Mouse (Mus musculus) midbrain, embryonic 14.5 days (tissue): ENCODE results near the gene Jdp2. TPM values are rescaled to one million over a fixed set of nuclear protein-coding genes. Genes with fewer than 3 reads are reported as not detected.

ENCODE experiments used
- ATAC-seq: fragments of 200-750 bp; cut with Nextera tagmentation; 2 replicates; pipeline ENCODE4 v1.8.0; 2017; ENCODE audit warnings: moderate number of reproducible peaks, moderate library complexity; ENCODE audit not compliant: low FRiP score, low TSS enrichment
- DNase-seq: peaks from one replicate; pipeline ENCODE4 v3.0.0-alpha.2; 2015
- H3K27ac ChIP-seq: fragments of 300-500 bp; sonication (generic); replicated peaks from 2 replicates; pipeline ENCODE4 v1.5.1; 2014; ENCODE audit warnings: mild to moderate bottlenecking, low read depth, low read length, moderate library complexity
- H3K27me3 ChIP-seq: fragments of 300-500 bp; sonication (generic); 2 replicates; pipeline ENCODE4 v1.6.1; 2014; ENCODE audit warnings: low read length, control low read depth, mixed read lengths; ENCODE audit not compliant: control insufficient read depth, insufficient read depth
- H3K36me3 ChIP-seq: fragments of 300-500 bp; sonication (generic); 2 replicates; pipeline ENCODE4 v1.6.1; 2014; ENCODE audit warnings: low read length, control low read depth; ENCODE audit not compliant: control insufficient read depth, insufficient read depth
- H3K4me1 ChIP-seq: fragments of 300-500 bp; sonication (generic); 2 replicates; pipeline ENCODE4 v1.6.1; 2014; ENCODE audit warnings: mild to moderate bottlenecking, antibody characterized with exemption, low read length, control low read depth; ENCODE audit not compliant: control insufficient read depth, insufficient read depth
- H3K4me2 ChIP-seq: fragments of 300-500 bp; sonication (generic); 2 replicates; pipeline ENCODE4 v1.6.1; 2014; ENCODE audit warnings: mild to moderate bottlenecking, low read length, moderate library complexity
- H3K4me3 ChIP-seq: fragments of 300-500 bp; sonication (generic); replicated peaks from 2 replicates; pipeline ENCODE4 v1.5.1; 2014; ENCODE audit warnings: low read depth, low read length
- H3K9ac ChIP-seq: fragments of 300-500 bp; sonication (generic); replicated peaks from 2 replicates; pipeline ENCODE4 v1.6.1; 2014; ENCODE audit warnings: mild to moderate bottlenecking, low read length, moderate library complexity
- H3K9me3 ChIP-seq: fragments of 300-500 bp; sonication (generic); 2 replicates; pipeline ENCODE4 v1.6.1; 2016; ENCODE audit warnings: low read length, control low read depth, mixed read lengths; ENCODE audit not compliant: control insufficient read depth
- WGBS: fragments of 180-500 bp; shearing (Covaris S2); extraction: QIAGEN DNeasy Blood & Tissue Kit; methylation state at CpG from one replicate; pipeline ENCODE4 v1.1.7; 2014; 5-methylcytosine and 5-hydroxymethylcytosine counted together
- polyA plus RNA-seq: library from polyadenylated mRNA; unstranded; fragments of >200 nt; fragmentation: Nextera tagmentation; extraction: Ambion mirVana; gene quantifications from 2 replicates; pipeline ENCODE4 v1.2.1, GENCODE M21; 2014

Jdp2 gene
- polyA plus RNA-seq, 1 experiment from 2014 or later, result 0.68 TPM

DNA sequence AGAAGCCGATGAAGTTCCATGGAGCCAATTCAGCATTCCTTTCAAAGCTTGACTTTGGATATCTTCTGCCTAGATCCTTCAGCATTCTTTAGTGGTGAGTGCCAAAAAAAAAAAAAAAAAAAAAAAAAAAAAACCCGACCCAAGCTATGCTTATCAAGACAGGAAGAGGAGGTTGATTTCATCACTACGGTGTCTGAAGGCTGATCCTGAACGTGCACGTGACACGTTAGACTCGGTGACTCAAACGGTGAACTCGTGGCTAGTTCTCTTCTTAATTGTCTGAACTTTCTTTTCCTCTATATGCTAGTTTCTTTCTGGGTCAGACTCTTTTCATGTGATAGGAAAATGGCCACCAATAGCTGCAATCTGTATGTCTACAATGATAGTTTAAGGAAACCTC, 5.9 kb upstream of the Jdp2 start:
- no peak overlapping the region for H3K4me2 ChIP-seq
- WGBS, result 86% methylated on average over 9 of the region's 9 CpGs
- no peaks in the 10 kb centered on the region for H3K27me3 ChIP-seq
- H3K36me3 ChIP-seq, result no peaks in the 10 kb centered on the region
- peaks cover 2% of the 10 kb centered on the region; the same call in 1 of the 2 replicates for H3K4me1 ChIP-seq
- no peak overlapping the region for H3K4me3 ChIP-seq
- DNase-seq (no peak), ATAC-seq (no peak)
- no peaks in the 10 kb centered on the region for H3K9me3 ChIP-seq
- no peak overlapping the region for H3K27ac ChIP-seq
- no peak overlapping the region for H3K9ac ChIP-seq

DNA sequence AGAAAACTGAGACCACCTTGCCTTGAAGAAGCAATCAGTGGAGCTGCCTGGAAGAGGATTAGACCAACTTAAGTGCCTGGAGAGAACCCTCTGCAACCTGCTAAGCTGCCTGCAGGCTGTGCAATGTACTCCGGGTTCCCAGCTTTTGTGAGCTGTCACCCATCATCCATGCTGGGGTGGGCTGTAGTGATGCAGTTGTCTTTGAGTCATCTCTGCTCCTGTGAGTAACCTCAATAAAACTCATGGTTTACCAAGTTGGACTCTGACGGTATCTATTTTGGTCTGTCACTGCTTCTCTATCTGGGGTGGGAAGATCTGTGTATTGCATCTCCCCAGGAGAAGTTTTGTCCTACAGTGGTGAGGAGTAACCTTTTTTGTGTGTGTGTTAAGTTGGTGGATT, 4.4 kb upstream of the Jdp2 start:
- H3K27me3 ChIP-seq, result no peaks in the 10 kb centered on the region
- WGBS, result 84% methylated on average over 2 of the region's 2 CpGs
- H3K4me1 ChIP-seq, result peaks cover 9% of the 10 kb centered on the region

DNA sequence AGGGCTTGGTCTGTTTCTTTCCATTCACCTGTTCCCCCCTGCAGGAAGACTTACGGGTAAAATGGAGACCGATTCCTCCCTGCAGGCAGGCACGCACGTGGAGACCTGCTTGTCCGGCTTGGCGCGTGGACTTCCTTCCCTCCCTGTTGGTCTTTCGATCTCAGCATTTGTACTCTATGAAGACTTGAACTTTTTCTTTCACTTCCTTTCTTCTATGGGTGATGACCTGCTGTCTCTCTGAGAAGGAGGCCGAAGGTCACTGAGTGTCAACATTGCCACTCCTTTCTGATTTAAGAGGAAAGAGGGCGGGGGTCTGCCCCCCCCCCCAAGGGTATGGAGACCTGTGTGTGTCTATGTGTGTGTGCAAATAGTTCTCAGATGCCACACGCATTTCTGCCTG, 774 bp upstream of the Jdp2 start:
- peak overlapping the region; percentile 91 for H3K27ac ChIP-seq
- H3K27me3 ChIP-seq, result no peaks in the 10 kb centered on the region
- H3K9ac ChIP-seq, result peak overlapping the region; percentile 92
- H3K36me3 ChIP-seq, result no peaks in the 10 kb centered on the region
- no peak for DNase-seq
- ATAC-seq, result no peak
- H3K4me3 ChIP-seq, result peak overlapping the region; percentile 81
- peaks cover 25% of the 10 kb centered on the region for H3K4me1 ChIP-seq
- no peaks in the 10 kb centered on the region for H3K9me3 ChIP-seq
- peak overlapping the region; percentile 87 for H3K4me2 ChIP-seq
- 48% methylated on average over 11 of the region's 11 CpGs for WGBS

More for the DNA sequence above, 4.4 kb upstream of the Jdp2 start:
- no peak for DNase-seq
- no peak overlapping the region for H3K27ac ChIP-seq
- no peaks in the 10 kb centered on the region for H3K9me3 ChIP-seq
- H3K4me3 ChIP-seq, result no peak overlapping the region
- no peaks in the 10 kb centered on the region for H3K36me3 ChIP-seq
- no peak overlapping the region for H3K9ac ChIP-seq
- no peak for ATAC-seq
- H3K4me2 ChIP-seq, result no peak overlapping the region

DNA sequence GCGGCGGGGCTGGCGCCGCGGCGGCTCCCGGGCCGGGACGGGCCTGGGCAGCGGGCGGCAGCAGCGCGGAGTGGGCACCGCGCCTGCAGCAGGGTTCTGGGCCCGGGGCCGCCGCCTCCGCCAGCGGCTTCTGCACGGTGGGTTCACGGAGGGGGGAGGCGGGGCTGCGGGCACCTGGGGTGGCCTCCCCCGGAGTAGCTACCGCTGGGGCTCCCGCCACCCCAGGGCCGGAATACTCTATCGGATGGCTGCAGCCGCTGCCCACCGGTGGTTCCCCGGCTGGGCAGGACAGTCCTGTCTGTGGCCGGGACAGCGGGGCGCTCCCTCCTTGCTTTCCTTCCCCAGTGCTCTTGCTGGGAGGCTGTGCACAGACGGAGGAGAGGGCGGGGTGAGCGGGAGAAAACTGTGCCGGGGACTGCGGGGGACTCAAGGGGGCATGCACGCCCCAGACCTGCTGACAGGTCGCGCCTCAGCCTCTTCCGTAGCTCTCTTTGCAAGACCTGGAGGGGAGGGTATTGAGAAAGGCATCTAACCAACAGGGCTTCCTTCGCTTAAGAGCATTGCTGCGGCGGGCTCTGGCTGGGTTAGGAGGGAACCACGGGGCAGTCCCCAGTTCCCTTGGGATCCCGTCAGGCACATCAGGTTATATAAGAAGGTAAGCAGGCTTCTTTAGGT, 788 bp downstream of the Jdp2 start:
- H3K27me3 ChIP-seq, result no peaks in the 10 kb centered on the region
- H3K27ac ChIP-seq, result peak overlapping the region; percentile 91
- H3K9ac ChIP-seq, result peak overlapping the region; percentile 92
- DNase-seq (peak; percentile 70), ATAC-seq (peak; percentile 70)
- peak overlapping the region; percentile 87 for H3K4me2 ChIP-seq
- H3K9me3 ChIP-seq, result no peaks in the 10 kb centered on the region
- H3K36me3 ChIP-seq, result no peaks in the 10 kb centered on the region
- H3K4me3 ChIP-seq, result peak overlapping the region; percentile 81
- peaks cover 27% of the 10 kb centered on the region for H3K4me1 ChIP-seq
- under 1% methylated on average over 33 of the region's 49 CpGs for WGBS

GRCm38 (mm10) chr12:85600637-85601036, 1.8 kb downstream of the Jdp2 start:
- 51% methylated on average over 7 of the region's 7 CpGs for WGBS
- Histone ChIP-seq H3K36me3 (no peaks in the 10 kb centered on the region), H3K27ac (no peak overlapping the region), H3K4me3 (peak overlapping the region; percentile 81; the same call in 1 of the 2 replicates), H3K27me3 (no peaks in the 10 kb centered on the region), H3K4me1 (peaks cover 28% of the 10 kb centered on the region), H3K9ac (peak overlapping the region; percentile 92; the same call in 1 of the 2 replicates), H3K9me3 (no peaks in the 10 kb centered on the region), H3K4me2 (peak overlapping the region; percentile 87)
- no peak for ATAC-seq
- DNase-seq, result no peak

- WGBS, result 90% methylated on average over 6 of the region's 6 CpGs
- Histone ChIP-seq H3K4me2 (peak overlapping the region; percentile 8; the same call in 1 of the 2 replicates), H3K4me3 (no peak overlapping the region), H3K27me3 (no peaks in the 10 kb centered on the region), H3K36me3 (no peaks in the 10 kb centered on the region), H3K27ac (no peak overlapping the region), H3K9ac (no peak overlapping the region), H3K9me3 (no peaks in the 10 kb centered on the region), H3K4me1 (peaks cover 28% of the 10 kb centered on the region)
- DNase-seq (no peak), ATAC-seq (no peak)
These were observed 2.7 kb downstream of the Jdp2 start for GRCm38 (mm10) chr12:85601531-85601930.

DNA sequence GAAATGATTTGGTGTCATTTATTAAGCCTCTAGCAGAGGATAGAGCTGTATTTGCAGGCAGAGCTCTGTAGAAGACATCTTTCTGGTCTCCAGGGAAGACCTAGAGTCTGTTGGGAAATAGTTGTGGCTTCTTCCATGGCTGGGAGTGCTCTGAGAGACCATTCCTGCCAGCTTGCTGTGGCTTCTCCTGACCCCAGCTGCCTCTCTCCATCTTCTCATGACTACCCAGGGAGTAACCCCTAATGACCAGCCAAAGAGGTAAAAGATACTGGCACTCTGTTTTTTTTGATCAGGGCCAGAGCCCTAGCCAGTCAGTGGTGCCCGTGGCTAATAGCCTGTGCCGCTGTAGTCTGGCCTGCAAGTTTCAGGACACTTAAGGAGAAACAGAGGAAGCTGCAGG, 3.3 kb downstream of the Jdp2 start:
- ATAC-seq, result no peak
- Histone ChIP-seq H3K4me3 (no peak overlapping the region), H3K9me3 (no peaks in the 10 kb centered on the region), H3K9ac (no peak overlapping the region), H3K4me2 (no peak overlapping the region), H3K4me1 (peaks cover 28% of the 10 kb centered on the region), H3K27me3 (no peaks in the 10 kb centered on the region), H3K27ac (no peak overlapping the region), H3K36me3 (no peaks in the 10 kb centered on the region)
- DNase-seq, result no peak
- WGBS, result 95% methylated on average over 2 of the region's 2 CpGs

DNA sequence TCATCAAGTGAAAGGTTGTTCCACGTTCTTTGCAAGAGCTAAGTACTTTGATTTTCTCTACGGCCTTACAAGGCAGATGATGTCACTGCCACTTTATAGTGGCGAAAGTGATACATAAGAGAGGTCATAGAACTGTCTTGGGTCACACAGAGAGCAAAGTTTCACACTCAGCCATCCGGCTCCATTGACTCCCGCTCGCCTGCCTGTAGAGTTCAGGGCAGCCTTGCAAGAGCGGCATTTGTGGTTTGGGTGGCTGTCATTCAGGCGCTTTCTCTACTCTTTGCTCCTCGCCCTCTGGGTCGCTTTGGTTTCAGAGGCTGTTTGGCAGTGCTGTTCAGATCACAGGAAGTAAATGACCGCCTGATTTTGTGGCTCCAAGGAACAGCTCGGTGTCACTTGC, 4.0 kb downstream of the Jdp2 start:
- Histone ChIP-seq H3K9ac (no peak overlapping the region), H3K4me1 (peaks cover 26% of the 10 kb centered on the region), H3K27ac (no peak overlapping the region), H3K36me3 (no peaks in the 10 kb centered on the region), H3K4me2 (no peak overlapping the region), H3K4me3 (no peak overlapping the region), H3K27me3 (no peaks in the 10 kb centered on the region), H3K9me3 (no peaks in the 10 kb centered on the region)
- DNase-seq (no peak), ATAC-seq (no peak)
- WGBS, result 89% methylated on average over 12 of the region's 12 CpGs

DNA sequence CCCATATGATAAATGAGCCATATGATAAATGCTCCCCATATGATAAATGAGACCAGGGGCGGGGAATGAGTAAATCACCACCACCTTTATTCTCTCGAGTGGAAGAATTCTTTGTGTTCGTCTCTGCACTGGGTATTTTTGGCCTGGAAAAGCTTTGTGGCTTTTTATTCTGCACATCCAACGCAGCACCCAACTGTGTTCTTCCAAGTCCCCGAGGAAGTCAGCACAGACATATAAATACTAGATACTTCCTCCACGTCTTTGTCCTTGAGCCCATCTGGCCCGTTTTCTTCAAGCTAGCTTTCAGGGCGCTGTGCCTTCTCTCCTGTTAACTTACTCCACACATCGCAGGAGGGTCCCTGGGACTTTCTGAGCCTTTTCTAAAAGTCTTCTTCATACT, 4.9 kb downstream of the Jdp2 start:
- 82% methylated on average over 9 of the region's 9 CpGs for WGBS
- no peak overlapping the region for H3K4me2 ChIP-seq
- no peak overlapping the region for H3K27ac ChIP-seq
- no peaks in the 10 kb centered on the region for H3K9me3 ChIP-seq
- DNase-seq (no peak), ATAC-seq (no peak)
- H3K27me3 ChIP-seq, result no peaks in the 10 kb centered on the region
- peaks cover 19% of the 10 kb centered on the region for H3K4me1 ChIP-seq
- H3K36me3 ChIP-seq, result peaks cover 5% of the 10 kb centered on the region; the same call in 1 of the 2 replicates
- H3K9ac ChIP-seq, result no peak overlapping the region
- no peak overlapping the region for H3K4me3 ChIP-seq
